Mouse (Mus musculus) MEL (cell line): ENCODE measurements around the gene Rplp0. TPM values are rescaled to one million over a fixed set of nuclear protein-coding genes. Genes with fewer than 3 reads are reported as not detected.
A peak's percentile ranks its signal among the peaks of the same experiment; 100 is the strongest.

ENCODE experiments used
- DNase-seq: peaks from one replicate; pipeline ENCODE4 v3.0.0; 2011; ENCODE audit warnings: low read depth, low spot score
- H3K27ac ChIP-seq: 2 replicates; pipeline ENCODE4 v1.5.1; 2012; ENCODE audit warnings: low read depth, mild to moderate bottlenecking, control low read depth, low read length, moderate library complexity; ENCODE audit not compliant: control insufficient read depth
- H3K27me3 ChIP-seq, 2 experiments: fragments of 150-350 bp in 1 of 2; sonication (generic) in 1 of 2; 2 replicates each; pipeline ENCODE4 v1.6.1; 2012; ENCODE audit warnings: low read length in 2 of 2, mild to moderate bottlenecking in 2 of 2, improper control_type of control experiment in 1 of 2, moderate library complexity in 1 of 2; ENCODE audit not compliant: insufficient read depth in 2 of 2, control insufficient read depth in 1 of 2
- H3K36me3 ChIP-seq, 2 experiments: 2 replicates each; pipeline ENCODE4 v1.6.1; 2012 to 2014; ENCODE audit warnings: low read length in 2 of 2, improper control_type of control experiment in 1 of 2, inconsistent platforms in 1 of 2, mild to moderate bottlenecking in 1 of 2; ENCODE audit not compliant: insufficient read depth in 2 of 2, control insufficient read depth in 1 of 2
- H3K4me1 ChIP-seq, 2 experiments: fragments of 150-350 bp in 1 of 2; sonication (generic) in 1 of 2; 2 replicates each; pipeline ENCODE4 v1.6.1; 2012; ENCODE audit warnings: low read length in 2 of 2, improper control_type of control experiment in 1 of 2, mild to moderate bottlenecking in 1 of 2; ENCODE audit not compliant: insufficient read depth in 2 of 2, control insufficient read depth in 1 of 2
- H3K4me3 ChIP-seq, 2 experiments: fragments of 150-350 bp in 1 of 2; sonication (generic) in 1 of 2; 2 replicates each; pipeline ENCODE4 v1.5.1; 2012; ENCODE audit warnings: low read depth in 2 of 2, low read length in 2 of 2, mild to moderate bottlenecking in 2 of 2, moderate library complexity in 2 of 2, control low read depth in 1 of 2, improper control_type of control experiment in 1 of 2; ENCODE audit not compliant: control insufficient read depth in 1 of 2, insufficient read depth in 1 of 2
- H3K79me2 ChIP-seq: 2 replicates; pipeline ENCODE4 v1.6.1; 2012; ENCODE audit warnings: mild to moderate bottlenecking, low read length, moderate library complexity; ENCODE audit not compliant: control insufficient read depth, poor library complexity, insufficient read depth
- H3K9ac ChIP-seq: 2 replicates; pipeline ENCODE4 v1.6.1; 2012; ENCODE audit warnings: low read depth, mild to moderate bottlenecking, control low read depth, low read length, moderate library complexity; ENCODE audit not compliant: control insufficient read depth, poor library complexity, severe bottlenecking
- H3K9me3 ChIP-seq: fragments of 150-350 bp; sonication (generic); replicated peaks from 2 replicates; pipeline ENCODE4 v1.6.1; 2012; ENCODE audit warnings: mild to moderate bottlenecking, low read length, improper control_type of control experiment, moderate library complexity; ENCODE audit not compliant: insufficient read depth
- CHD2 ChIP-seq: IDR thresholded peaks from 2 replicates; pipeline ENCODE4 v1.6.1; 2011; ENCODE audit warnings: low read length, improper control_type of control experiment
- CTCF ChIP-seq, 3 experiments: IDR thresholded peaks in 2 of 3; conservative IDR thresholded peaks in 1 of 3; 2 replicates each; pipeline ENCODE4 v1.5.1; 2011 to 2012; ENCODE audit warnings: low read length in 3 of 3, low read depth in 2 of 3, mild to moderate bottlenecking in 2 of 3, improper control_type of control experiment in 1 of 3, inconsistent platforms in 1 of 3, mixed read lengths in 1 of 3, moderate library complexity in 1 of 3; ENCODE audit not compliant: control insufficient read depth in 1 of 3, insufficient read depth in 1 of 3, poor library complexity in 1 of 3, severe bottlenecking in 1 of 3
- ELF1 ChIP-seq: IDR thresholded peaks from 2 replicates; pipeline ENCODE4 v1.6.1; 2014; ENCODE audit warnings: low read depth, mild to moderate bottlenecking, inconsistent platforms, low read length, improper control_type of control experiment, moderate library complexity
- EP300 ChIP-seq, 2 experiments: IDR thresholded peaks; 2 replicates each; pipeline ENCODE4 v1.6.1; 2011; ENCODE audit warnings: improper control_type of control experiment in 2 of 2, low read length in 2 of 2, low read depth in 1 of 2, mild to moderate bottlenecking in 1 of 2
- ETS1 ChIP-seq: IDR thresholded peaks from 2 replicates; pipeline ENCODE4 v1.6.1; 2012; ENCODE audit warnings: low read depth, mild to moderate bottlenecking, inconsistent platforms, low read length, improper control_type of control experiment, moderate library complexity
- GATA1 ChIP-seq: IDR thresholded peaks from 2 replicates; pipeline ENCODE4 v1.6.1; 2011; ENCODE audit warnings: low read depth, low read length, improper control_type of control experiment
- JUND ChIP-seq: IDR thresholded peaks from 2 replicates; pipeline ENCODE4 v1.6.1; 2011; ENCODE audit warnings: low read depth, mild to moderate bottlenecking, improper control_type of control experiment, low read length
- MAFK ChIP-seq: IDR thresholded peaks from 2 replicates; pipeline ENCODE4 v1.6.1; 2011; ENCODE audit warnings: low read depth, mild to moderate bottlenecking, low read length, improper control_type of control experiment, borderline replicate concordance
- MAZ ChIP-seq: IDR thresholded peaks from 2 replicates; pipeline ENCODE4 v1.6.1; 2012; ENCODE audit warnings: low read depth, mild to moderate bottlenecking, inconsistent platforms, low read length, improper control_type of control experiment
- MEF2A ChIP-seq: IDR thresholded peaks from 2 replicates; pipeline ENCODE4 v1.6.1; 2014; ENCODE audit warnings: low read depth, mild to moderate bottlenecking, inconsistent platforms, low read length, improper control_type of control experiment; ENCODE audit not compliant: poor library complexity, insufficient replicate concordance, severe bottlenecking; ENCODE audit errors: extremely low read depth
- NELFE ChIP-seq: IDR thresholded peaks from 2 replicates; pipeline ENCODE4 v1.6.1; 2011; ENCODE audit warnings: low read depth, low read length, improper control_type of control experiment
- POLR2A ChIP-seq, 2 experiments: IDR thresholded peaks; 2 replicates each; pipeline ENCODE4 v1.6.1; 2011 to 2012; ENCODE audit warnings: low read length in 2 of 2, mild to moderate bottlenecking in 2 of 2, control low read depth in 1 of 2, improper control_type of control experiment in 1 of 2, low read depth in 1 of 2, moderate library complexity in 1 of 2; ENCODE audit not compliant: control insufficient read depth in 1 of 2, insufficient read depth in 1 of 2, poor library complexity in 1 of 2
- POLR2AphosphoS5 ChIP-seq: IDR thresholded peaks from 2 replicates; pipeline ENCODE4 v1.6.1; 2012; ENCODE audit warnings: low read depth, borderline replicate concordance, mild to moderate bottlenecking, inconsistent platforms, low read length, moderate library complexity, mixed read lengths
- RAD21 ChIP-seq: IDR thresholded peaks from 2 replicates; pipeline ENCODE4 v1.6.1; 2011; ENCODE audit warnings: mild to moderate bottlenecking, low read depth, low read length, improper control_type of control experiment
- RCOR1 ChIP-seq: IDR thresholded peaks from 2 replicates; pipeline ENCODE4 v1.6.1; 2012; ENCODE audit warnings: low read depth, mild to moderate bottlenecking, inconsistent platforms, low read length, improper control_type of control experiment
- SIN3A ChIP-seq: IDR thresholded peaks from 2 replicates; pipeline ENCODE4 v1.6.1; 2012; ENCODE audit warnings: low read length, improper control_type of control experiment, inconsistent platforms
- TAL1 ChIP-seq: IDR thresholded peaks from 2 replicates; pipeline ENCODE4 v1.6.1; 2012; ENCODE audit warnings: mild to moderate bottlenecking, inconsistent platforms, low read length, moderate library complexity, mixed read lengths
- UBTF ChIP-seq: IDR thresholded peaks from 2 replicates; pipeline ENCODE4 v1.6.1; 2012; ENCODE audit warnings: low read depth, mild to moderate bottlenecking, inconsistent platforms, low read length, improper control_type of control experiment, moderate library complexity, borderline replicate concordance; ENCODE audit not compliant: insufficient read depth
- USF1 ChIP-seq: IDR thresholded peaks from 2 replicates; pipeline ENCODE4 v1.6.1; 2014; ENCODE audit warnings: low read depth, mild to moderate bottlenecking, inconsistent platforms, low read length, improper control_type of control experiment, moderate library complexity
- USF2 ChIP-seq, 2 experiments: IDR thresholded peaks; 2 replicates each; pipeline ENCODE4 v1.6.1; 2011 to 2012; ENCODE audit warnings: improper control_type of control experiment in 2 of 2, low read length in 2 of 2, borderline replicate concordance in 1 of 2, inconsistent platforms in 1 of 2, low read depth in 1 of 2, mild to moderate bottlenecking in 1 of 2; ENCODE audit not compliant: insufficient read depth in 1 of 2
- ZMIZ1 ChIP-seq: IDR thresholded peaks from 2 replicates; pipeline ENCODE4 v1.6.1; 2012; ENCODE audit warnings: low read depth, mild to moderate bottlenecking, inconsistent platforms, low read length, improper control_type of control experiment, moderate library complexity
- ZNF384 ChIP-seq: IDR thresholded peaks from 2 replicates; pipeline ENCODE4 v1.6.1; 2012; ENCODE audit warnings: low read depth, mild to moderate bottlenecking, inconsistent platforms, low read length, improper control_type of control experiment
- polyA plus RNA-seq, 2 experiments: library from polyadenylated mRNA; stranded (reverse) in 1 of 2; unstranded in 1 of 2; fragments of >175 nt in 1 of 2; fragments of >200 nt in 1 of 2; gene quantifications; 2 replicates each; pipeline versions ENCODE4 v1.2.1 to v1.2.4; 2012; ENCODE audit warnings: low replicate concordance in 2 of 2, low read depth in 1 of 2; ENCODE audit not compliant: insufficient read length in 2 of 2, insufficient read depth in 1 of 2, missing spikeins in 1 of 2
- total RNA-seq: library from RNA; depleted of rRNA; stranded (reverse); fragments of 300-350 nt; gene quantifications from 2 replicates; pipeline ENCODE4 v1.2.3, GENCODE M21; 2012

The Rplp0 gene
- total and polyA plus RNA-seq, 3 experiments = 3,028 to 4,164 (median 3,294) TPM

DNA sequence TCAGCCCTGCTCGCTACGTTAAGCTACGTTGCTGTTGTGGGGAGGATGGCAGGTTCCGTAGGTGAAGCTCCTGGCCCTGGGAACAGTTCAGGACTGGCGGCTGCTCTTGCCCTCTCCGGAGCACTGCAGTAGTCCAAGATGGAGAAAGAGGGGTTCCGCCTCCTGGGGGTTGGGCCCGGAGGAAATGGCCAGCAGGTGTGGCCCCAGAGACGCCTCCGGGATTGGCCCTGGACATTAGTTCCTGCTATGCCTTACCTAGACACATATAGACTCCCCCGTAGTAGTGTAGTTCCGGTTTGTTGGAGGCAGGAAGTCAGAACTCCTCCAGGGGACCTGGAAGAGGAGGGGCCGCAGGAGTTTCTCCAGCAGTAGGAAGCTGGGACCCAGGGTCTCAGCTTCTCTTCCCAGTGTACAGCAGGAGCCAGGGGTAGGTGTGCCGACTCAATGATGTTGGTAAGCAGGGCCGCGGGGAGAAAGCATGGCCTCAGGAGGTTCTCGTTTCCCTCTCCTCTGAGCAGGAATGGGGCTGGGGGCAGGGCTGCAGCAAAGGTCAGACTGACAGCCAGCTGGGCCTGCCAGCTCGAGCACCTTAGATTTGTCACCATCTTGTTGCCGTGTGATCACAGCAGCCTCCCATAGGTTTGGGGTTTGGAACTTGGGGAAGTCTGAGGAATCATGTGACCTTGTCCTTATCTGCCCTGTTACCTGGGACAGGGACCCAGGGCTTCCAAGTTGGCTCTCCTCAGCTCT, 16.5 kb upstream of the Rplp0 start:
- no peak overlapping the region for H3K4me3 ChIP-seq
- no peak for TF ChIP-seq UBTF
- no peak for DNase-seq
- peaks cover 0 to 10% of the 10 kb centered on the region in 2 experiments; a peak in 3 of 4 replicates for H3K4me1 ChIP-seq
- H3K36me3 ChIP-seq = peaks cover 0 to 3% of the 10 kb centered on the region in 2 experiments; a peak in 2 of 4 replicates
- no peaks in the 10 kb centered on the region for H3K9me3 ChIP-seq
- H3K9ac ChIP-seq = no peak overlapping the region
- no peak overlapping the region for H3K27ac ChIP-seq
- peaks cover 2% of the 10 kb centered on the region; the same call in 1 of the 2 replicates for H3K79me2 ChIP-seq
- no peaks in the 10 kb centered on the region for H3K27me3 ChIP-seq

GRCm38 (mm10) chr5:115543509-115544253, 15.6 kb upstream of the Rplp0 start:
- no peaks in the 10 kb centered on the region for H3K9me3 ChIP-seq
- no peaks in the 10 kb centered on the region for H3K27me3 ChIP-seq
- H3K9ac ChIP-seq = no peak overlapping the region
- H3K27ac ChIP-seq = no peak overlapping the region
- no peaks in the 10 kb centered on the region; a peak in 2 of 4 replicates for H3K36me3 ChIP-seq
- peaks cover 2% of the 10 kb centered on the region; the same call in 1 of the 2 replicates for H3K79me2 ChIP-seq
- peaks cover 0 to 6% of the 10 kb centered on the region in 2 experiments; a peak in 3 of 4 replicates for H3K4me1 ChIP-seq
- H3K4me3 ChIP-seq = no peak overlapping the region
- DNase-seq = peak; percentile 49
- TF ChIP-seq CTCF (IDR thresholded peaks at IDR 0.05 in 2 of 3, conservative IDR thresholded peaks at IDR 0.05 in 1 of 3; ENCODE audit: control insufficient read depth in 1 of 3, insufficient read depth in 1 of 3, low read depth in 2 of 3, low read length in 3 of 3, poor library complexity in 1 of 3, severe bottlenecking in 1 of 3) = no peak
- TF ChIP-seq UBTF = no peak
- no peak for TF ChIP-seq MEF2A
- no peak for TF ChIP-seq SIN3A
- TF ChIP-seq ZNF384 = no peak
- TF ChIP-seq JUND = no peak
- TF ChIP-seq ELF1 = no peak
- no peak for TF ChIP-seq POLR2AphosphoS5

DNA sequence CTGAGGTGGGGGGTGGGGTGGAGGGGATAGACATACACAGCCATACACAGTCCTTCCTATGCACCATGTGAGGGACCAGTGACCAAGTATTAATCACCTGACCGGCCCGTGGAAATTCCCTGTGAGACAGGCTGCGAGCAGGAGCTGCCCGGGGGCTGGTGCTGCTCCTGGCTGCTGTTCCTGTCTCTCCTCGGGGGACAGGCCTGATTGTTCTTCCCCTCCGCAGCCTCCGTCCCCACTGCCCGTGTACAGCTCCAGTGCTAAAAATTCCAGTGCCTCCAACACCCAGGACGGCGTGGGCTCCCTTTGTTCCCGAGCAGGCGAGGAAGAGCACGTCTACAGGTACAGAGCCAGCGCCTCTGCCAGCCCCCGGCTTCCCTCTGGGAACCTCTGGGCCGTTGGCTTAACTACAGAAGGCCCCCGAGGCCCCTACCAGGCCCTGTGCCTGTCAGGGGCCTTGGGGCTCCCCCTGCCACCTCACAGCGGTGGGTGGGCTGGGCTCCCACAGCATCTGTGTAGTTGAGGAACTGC, 14.5 kb upstream of the Rplp0 start:
- no peak for DNase-seq
- no peak overlapping the region for H3K27ac ChIP-seq
- H3K9ac ChIP-seq = no peak overlapping the region
- no peak overlapping the region for H3K4me3 ChIP-seq
- H3K36me3 ChIP-seq = no peaks in the 10 kb centered on the region; a peak in 2 of 4 replicates
- peaks cover 0 to 6% of the 10 kb centered on the region in 2 experiments; a peak in 3 of 4 replicates for H3K4me1 ChIP-seq
- no peaks in the 10 kb centered on the region for H3K27me3 ChIP-seq
- no peaks in the 10 kb centered on the region for H3K9me3 ChIP-seq
- peaks cover 2% of the 10 kb centered on the region; the same call in 1 of the 2 replicates for H3K79me2 ChIP-seq
- no peak for TF ChIP-seq TAL1
- TF ChIP-seq USF2 (IDR thresholded peaks at IDR 0.05; ENCODE audit: borderline replicate concordance in 1 of 2, insufficient read depth in 1 of 2, low read depth in 1 of 2, low read length in 2 of 2) = no peak
- TF ChIP-seq POLR2A (IDR thresholded peaks at IDR 0.05; ENCODE audit: control insufficient read depth in 1 of 2, insufficient read depth in 1 of 2, low read depth in 1 of 2, low read length in 2 of 2, poor library complexity in 1 of 2) = no peak
- no peak for TF ChIP-seq MAZ
- TF ChIP-seq USF1 = no peak
- TF ChIP-seq GATA1 = no peak
- no peak for TF ChIP-seq CHD2
- TF ChIP-seq ETS1 = no peak
- TF ChIP-seq RCOR1 = no peak
- TF ChIP-seq JUND = no peak
- TF ChIP-seq EP300 (IDR thresholded peaks at IDR 0.05; ENCODE audit: low read depth in 1 of 2, low read length in 2 of 2) = no peak
- TF ChIP-seq MAFK = no peak
- no peak for TF ChIP-seq NELFE
- no peak for TF ChIP-seq RAD21
- no peak for TF ChIP-seq POLR2AphosphoS5
- no peak for TF ChIP-seq ZNF384
- TF ChIP-seq ZMIZ1 = no peak
